Mouse (Mus musculus): Measurements from ENCODE around the gene Pitpnc1. TPM values are rescaled to one million over a fixed set of nuclear protein-coding genes. Genes with fewer than 3 reads are reported as not detected.

Pitpnc1 gene
- total RNA-seq, 2 experiments from 2014 or later: 57.4 to 66.8 TPM

DNA sequence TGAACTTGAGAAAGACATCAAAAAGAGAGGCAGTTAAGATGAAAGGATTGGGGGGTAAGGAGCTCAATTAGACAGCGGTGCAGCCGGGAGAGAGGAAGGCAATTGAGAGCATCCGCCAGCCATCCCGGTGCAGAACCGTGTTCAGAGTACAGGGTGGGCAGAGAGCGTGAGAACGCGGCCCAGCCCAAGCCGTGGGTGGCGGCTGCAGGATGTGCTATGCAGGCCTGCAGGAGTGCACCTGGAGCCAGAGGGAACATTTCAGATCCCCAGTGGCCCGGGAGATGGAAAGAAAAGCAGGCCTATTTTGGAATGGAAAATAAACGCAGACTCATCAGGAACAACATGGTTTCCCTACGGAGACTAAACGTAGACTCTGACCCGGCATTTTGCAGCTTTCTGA is 155.0 kb downstream of the Pitpnc1 start:
- intact Hi-C loops (cut with DNase I; ENCODE audit: low total_unique reads): loop anchor here (5.0 kb wide), 1 partner anchor 38 kb away; no protein-coding TSS in a partner anchor
- DNase-seq: peak; percentile 12

- intact Hi-C loops (cut with DNase I; ENCODE audit: low total_unique reads): no loop called here
- no peak for DNase-seq
Observed at GRCm38 (mm10) chr11:107310338-107311121, 160.0 kb downstream of the Pitpnc1 start.

DNA sequence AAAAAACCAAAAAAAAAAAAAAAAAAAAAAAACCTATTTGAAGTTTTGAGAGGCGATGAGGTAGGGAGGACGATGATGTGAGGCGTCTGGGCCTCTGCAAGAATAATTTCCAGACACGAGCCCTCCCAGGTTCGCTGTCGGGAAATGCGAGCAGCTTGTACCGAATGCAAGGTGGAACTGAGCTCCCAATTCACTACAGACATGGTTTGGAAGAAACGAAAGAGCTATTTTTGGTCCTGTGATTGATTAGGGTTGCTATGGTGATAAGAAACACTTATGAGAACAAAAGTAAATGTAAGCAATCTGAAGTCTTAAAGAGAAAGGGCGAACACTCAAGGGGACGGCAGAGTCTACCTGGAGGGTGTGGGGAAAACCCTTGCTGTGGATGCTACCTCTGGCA is 164.3 kb downstream of the Pitpnc1 start:
- intact Hi-C loops (cut with DNase I; ENCODE audit: low total_unique reads): no loop called here
- DNase-seq: no peak

- DNase-seq: no peak
- intact Hi-C loops (cut with DNase I; ENCODE audit: low total_unique reads): no loop called here
Observed at GRCm38 (mm10) chr11:107302141-107302540, 168.4 kb downstream of the Pitpnc1 start.

DNA sequence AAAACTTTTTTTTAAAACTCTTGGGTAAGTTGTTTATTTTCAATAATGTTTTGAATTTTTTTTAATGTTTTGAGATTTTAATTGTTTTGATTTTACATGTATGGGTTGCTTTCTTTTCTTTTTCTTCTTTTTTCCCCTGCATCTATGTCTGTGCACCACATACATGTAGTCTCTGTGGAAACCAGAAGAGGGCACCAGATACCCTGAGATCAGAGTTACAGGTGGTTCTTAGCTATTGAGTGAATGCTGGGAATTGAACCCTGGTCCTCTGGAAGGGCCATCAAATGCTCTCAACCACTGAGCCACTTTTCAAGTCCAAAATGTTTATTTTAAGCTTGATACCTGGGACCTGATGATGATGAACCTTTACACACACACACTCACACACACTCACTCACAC is 170.3 kb downstream of the Pitpnc1 start:
- intact Hi-C loops (cut with DNase I; ENCODE audit: low total_unique reads): no loop called here
- DNase-seq: no peak

GRCm38 (mm10) chr11:107299511-107300120 is 170.9 kb downstream of the Pitpnc1 start:
- DNase-seq: no peak
- intact Hi-C loops (cut with DNase I; ENCODE audit: low total_unique reads): no loop called here

DNA sequence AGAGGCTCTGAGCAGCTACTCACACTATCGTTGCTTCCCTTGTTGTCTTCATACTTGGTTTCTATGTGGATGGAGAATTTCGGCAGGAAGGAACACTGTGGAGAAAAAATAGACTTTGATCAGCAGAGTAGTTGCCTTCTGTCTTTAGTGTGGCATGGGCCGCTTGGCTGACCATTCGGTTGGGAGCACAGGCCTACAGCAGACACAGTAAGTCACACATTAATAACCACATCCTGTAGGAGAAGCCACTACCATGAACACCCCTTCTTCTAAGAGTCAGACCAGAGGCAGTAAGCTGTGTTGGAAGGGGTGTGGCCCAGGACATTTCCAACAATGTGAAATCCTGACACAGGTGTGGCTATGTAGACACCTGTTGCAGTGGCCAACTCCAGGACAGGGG is 174.3 kb downstream of the Pitpnc1 start:
- DNase-seq: no peak
- intact Hi-C loops (cut with DNase I; ENCODE audit: low total_unique reads): no loop called here

DNA sequence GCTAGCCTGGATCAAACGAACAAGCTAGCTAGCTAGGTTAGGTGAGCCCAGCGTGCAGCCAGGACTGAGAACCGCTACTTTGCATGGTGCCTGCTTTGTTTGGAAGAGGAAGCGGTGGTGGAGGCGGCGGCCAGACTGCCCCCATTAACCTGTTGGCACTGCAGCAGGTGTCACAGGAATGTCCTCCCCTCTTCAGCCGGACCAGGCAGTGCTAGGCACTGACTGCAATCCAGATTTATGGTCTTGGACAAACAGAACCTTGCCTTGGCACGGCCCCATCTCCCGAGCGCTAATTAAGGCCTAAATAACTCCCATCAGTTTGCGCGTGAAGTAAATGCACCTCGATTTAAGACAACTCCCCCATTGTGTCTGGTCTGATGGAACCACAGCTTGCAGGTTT is 178.5 kb downstream of the Pitpnc1 start:
- DNase-seq: no peak
- intact Hi-C loops (cut with DNase I; ENCODE audit: low total_unique reads): no loop called here

DNA sequence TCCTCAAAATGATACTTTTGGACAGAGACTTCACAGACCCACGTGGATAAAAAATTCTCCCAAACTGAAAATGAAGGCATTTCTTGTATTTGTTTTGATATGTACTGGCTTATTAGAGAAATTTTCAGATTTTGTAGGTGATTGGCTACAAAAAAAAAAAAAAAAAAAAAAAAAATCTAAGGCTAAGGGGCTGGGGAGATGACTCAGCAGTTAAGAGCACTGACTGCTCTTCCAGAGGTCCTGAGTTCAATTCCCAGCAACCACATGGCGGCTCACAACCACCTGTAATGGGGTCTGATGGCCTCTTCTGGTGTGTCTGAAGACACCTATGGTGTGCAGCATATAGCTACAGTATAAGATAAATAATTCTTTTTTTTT is 182.3 kb downstream of the Pitpnc1 start:
- intact Hi-C loops (cut with DNase I; ENCODE audit: low total_unique reads): no loop called here
- DNase-seq: no peak

GRCm38 (mm10) chr11:107287215-107288185 is 183.0 kb downstream of the Pitpnc1 start:
- intact Hi-C loops (cut with DNase I; ENCODE audit: low total_unique reads): no loop called here
- no peak for DNase-seq

- intact Hi-C loops (cut with DNase I; ENCODE audit: low total_unique reads): no loop called here
- no peak for DNase-seq
Observed at GRCm38 (mm10) chr11:107285731-107286130, 184.8 kb downstream of the Pitpnc1 start.

DNA sequence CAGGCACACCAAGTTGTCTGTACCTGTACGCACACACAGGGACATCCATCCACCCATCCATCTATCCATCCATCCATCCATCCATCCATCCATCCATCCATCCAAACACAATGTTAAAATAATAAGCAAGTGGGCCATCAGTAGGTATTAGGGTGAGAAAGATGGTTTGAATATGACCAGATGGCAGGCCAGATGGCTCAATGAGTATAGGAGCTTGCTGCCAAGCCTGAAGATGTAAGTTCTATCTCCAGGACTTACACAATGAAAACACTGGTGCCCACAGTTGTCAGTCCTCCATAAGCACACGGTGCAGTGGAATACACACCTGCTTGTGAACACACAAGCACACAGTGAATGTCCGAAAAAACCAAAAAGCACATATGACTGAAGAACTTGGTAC is 186.9 kb downstream of the Pitpnc1 start:
- no peak for DNase-seq
- intact Hi-C loops (cut with DNase I; ENCODE audit: low total_unique reads): no loop called here

DNA sequence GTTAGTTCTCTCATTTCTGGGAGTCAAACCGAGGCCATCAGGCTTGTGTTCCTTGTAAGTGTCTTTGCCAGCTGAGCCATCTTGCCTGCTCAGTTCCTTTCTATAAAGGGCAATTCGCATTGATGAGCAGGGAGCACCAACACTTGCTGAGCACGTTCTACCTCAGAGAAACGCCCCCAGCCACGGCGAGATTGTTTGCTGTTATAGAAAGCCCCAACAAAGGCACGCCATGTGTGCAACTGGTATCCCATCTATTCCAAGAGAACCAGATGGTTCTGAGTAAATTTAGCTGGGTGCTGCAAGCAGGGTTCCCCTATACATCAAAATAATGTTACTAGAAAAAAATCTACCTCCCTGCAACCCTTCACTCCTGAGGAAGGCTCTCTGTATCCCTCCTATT is 188.0 kb downstream of the Pitpnc1 start:
- no peak for DNase-seq
- intact Hi-C loops (cut with DNase I; ENCODE audit: low total_unique reads): no loop called here

DNA sequence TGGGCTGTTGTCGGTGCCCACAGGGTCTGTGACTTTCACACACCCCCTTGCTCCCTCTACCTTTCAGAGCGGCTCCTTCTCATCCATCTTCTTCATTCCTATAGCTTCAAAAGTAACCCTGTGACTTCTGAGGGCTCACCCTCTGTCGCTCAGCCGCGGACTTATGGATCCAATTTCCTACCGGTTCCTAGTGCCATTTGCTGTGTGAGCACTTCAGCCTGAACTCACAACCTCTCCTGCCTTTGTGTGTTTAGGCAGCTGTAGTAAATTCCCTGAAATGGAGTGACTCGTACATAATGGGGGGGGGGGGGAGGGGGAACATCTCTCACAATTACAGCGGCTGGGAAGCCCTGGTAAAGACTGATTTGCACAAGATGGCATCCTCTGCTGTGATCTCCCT is 191.2 kb downstream of the Pitpnc1 start:
- intact Hi-C loops (cut with DNase I; ENCODE audit: low total_unique reads): loop anchor here (5.0 to 10.0 kb wide), 3 partner anchors 38 to 193 kb away; partner anchors contain the start of gene Pitpnc1

DNA sequence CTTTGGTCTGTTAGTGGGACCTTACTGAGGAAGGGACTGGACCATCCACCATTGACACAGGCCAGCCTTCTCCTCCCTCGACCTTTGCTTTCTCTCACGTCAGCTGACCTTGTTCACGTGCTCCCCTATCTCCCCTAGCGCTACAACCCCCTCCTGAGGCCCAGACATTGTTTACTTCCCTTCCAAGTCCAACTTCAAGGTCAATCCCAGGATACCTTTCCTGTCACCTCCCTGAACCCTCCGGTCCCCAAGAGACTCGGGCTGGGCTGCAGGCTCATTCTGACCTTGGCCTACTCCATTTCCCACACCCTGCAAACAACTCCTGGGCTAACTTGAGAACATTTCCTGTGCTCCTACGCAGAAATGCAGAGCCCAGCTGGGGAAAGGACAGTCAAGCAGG is 193.6 kb downstream of the Pitpnc1 start:
- intact Hi-C loops (cut with DNase I; ENCODE audit: low total_unique reads): loop anchor here (5.0 to 10.0 kb wide), 3 partner anchors 40 to 195 kb away; partner anchors contain the start of gene Pitpnc1
- peak; percentile 22 for DNase-seq

More for the DNA sequence above, 191.2 kb downstream of the Pitpnc1 start:
- DNase-seq: no peak

GRCm38 (mm10) chr11:107276337-107276736 is 194.2 kb downstream of the Pitpnc1 start:
- no peak for DNase-seq
- intact Hi-C loops (cut with DNase I; ENCODE audit: low total_unique reads): loop anchor here (5.0 to 10.0 kb wide), 3 partner anchors 41 to 196 kb away; partner anchors contain the start of gene Pitpnc1

GRCm38 (mm10) chr11:107275902-107276301 is 194.6 kb downstream of the Pitpnc1 start:
- peak; percentile 31 for DNase-seq
- intact Hi-C loops (cut with DNase I; ENCODE audit: low total_unique reads): loop anchor here (5.0 to 10.0 kb wide), 3 partner anchors 41 to 196 kb away; partner anchors contain the start of gene Pitpnc1

DNA sequence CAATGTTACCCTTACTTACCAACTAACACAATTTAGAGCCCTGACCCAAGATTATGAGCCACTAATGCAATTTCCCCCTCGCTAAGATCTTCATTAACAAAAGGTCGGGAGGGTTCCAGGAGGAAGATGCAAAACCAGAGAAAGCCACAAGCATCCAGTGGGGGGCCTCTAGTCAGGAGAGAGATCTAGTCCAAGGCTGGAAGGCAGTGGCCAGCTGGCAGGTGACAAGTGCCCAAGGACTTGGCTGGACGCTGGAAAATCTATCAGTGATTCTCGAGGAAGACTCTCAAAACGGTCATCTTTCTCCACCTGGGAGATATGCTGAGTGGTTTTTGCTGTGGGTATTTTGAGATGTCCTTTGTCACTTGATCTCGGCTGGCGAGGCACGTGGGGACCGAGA is 196.3 kb downstream of the Pitpnc1 start:
- DNase-seq: no peak
- intact Hi-C loops (cut with DNase I; ENCODE audit: low total_unique reads): loop anchor here (10.0 kb wide), 1 partner anchor 111 kb away; no protein-coding TSS in a partner anchor

DNA sequence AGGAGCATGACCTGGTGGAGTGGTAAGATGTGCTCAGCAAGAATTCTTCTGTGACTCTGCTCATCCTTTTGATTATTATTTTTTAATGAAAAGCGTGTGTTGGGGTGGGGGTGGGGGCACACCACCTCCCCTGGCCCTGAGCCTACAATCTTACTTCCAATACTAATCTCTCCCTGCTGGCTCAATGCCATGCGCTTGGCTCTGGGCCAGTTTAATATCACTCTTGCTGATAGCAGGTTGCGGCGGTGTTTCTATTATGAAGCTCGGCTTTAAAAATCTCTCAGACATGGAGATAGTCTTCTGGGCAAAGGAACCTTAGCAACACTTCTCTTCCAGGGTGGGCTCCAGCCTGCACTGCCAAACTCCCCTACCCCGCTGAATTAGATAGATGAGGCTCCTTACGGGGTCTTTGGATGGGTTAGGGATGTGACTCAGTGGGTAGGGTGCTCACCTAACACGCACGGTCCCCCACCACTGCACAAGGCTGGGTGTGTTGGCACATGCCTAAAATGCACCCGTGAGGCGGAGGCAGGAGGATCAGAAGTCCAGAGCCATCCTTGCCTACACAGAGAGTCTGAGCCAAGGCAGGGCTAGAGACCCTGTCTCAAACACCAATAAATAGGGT is 198.0 kb downstream of the Pitpnc1 start:
- DNase-seq: no peak
- intact Hi-C loops (cut with DNase I; ENCODE audit: low total_unique reads): loop anchor here (10.0 kb wide), 1 partner anchor 112 kb away; no protein-coding TSS in a partner anchor
